Mouse (Mus musculus) kidney, postnatal 14 days (tissue): ENCODE measurements around the gene Pdpk1.
"Not testable (repeated sequence)": the region's sequence is repeated elsewhere in the genome, so short reads cannot be mapped to it uniquely, and the experiment has no call there.

Experiments used
- DNase-seq: peaks from one replicate; pipeline ENCODE4 v3.0.0; 2022; ENCODE audit warnings: mixed read lengths

Gene Pdpk1

DNA sequence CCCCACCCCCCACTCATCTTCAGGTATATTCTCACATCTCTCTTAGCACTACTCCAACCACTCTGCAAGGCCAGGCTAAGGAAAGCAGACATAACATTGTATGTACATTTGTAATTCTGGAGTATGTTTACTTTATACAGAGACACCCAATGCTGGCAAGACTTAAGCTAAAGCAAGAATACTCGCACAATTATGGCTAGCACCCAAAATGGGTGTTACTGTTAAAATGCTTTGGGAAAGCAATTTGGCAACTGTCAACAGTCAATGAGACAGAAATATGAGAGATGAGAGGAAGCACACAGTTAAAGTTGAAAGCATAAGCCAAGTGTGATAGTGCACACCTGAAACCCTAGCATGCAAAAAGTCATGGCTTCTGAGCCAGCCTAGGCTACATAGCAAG, 39.5 kb downstream of the Pdpk1 start:
- DNase-seq = no peak

DNA sequence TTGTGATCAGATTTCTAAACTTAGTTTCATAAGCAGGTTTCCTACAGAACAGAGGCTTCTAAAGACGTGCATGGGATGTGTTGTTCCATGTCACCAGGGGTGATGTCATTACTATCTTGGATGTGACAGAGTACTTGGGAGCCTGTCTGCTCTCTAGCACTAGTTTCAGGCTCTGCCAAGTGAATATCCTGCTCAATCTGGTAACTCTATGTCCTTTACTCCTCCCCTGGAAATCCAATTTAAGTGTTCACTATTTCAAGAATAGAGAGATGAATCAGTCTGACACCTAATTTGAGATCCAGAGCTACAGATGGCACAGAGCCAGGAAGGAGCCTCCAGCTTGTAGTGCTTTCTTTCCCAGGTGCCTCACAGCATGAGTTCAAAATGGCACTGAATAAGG, 41.8 kb downstream of the Pdpk1 start:
- no peak for DNase-seq

DNA sequence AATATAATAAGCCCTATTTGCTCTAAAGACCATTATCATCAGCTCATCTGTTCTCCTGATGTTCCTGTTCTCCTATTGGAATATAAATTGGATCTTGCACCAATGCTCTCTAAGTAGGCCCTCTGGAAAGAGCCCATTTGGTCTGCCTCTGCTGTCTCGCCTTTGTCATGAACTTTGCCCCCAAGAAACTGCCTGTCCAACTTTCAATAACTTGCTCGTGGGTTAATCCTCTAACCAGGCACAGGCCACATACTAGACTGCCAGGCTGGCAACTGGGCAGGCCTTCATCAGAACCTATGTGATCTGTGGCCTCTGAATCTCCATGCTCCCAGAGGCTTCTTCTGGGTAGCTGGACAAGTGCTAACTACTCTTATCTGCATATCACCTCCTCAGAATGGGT, 45.6 kb downstream of the Pdpk1 start:
- DNase-seq = peak; percentile 33

DNA sequence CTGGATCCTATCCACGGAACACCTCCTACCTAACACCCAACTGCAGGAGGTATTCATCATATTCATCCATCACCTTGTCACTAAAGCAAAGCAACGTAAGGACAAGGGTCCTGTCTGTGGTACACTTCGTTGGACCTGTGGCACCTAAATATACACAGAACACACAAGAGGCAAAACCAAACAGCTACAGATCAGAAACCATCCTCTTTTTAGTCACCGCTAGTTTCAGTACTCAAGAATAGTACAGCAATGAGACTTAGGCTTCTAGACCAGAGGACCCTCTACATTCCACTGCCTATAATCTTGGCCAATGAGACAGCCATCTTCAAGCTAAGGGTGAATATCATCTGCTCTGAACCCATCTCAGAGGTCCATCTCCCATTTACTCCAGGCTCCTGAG, 52.4 kb downstream of the Pdpk1 start:
- no peak for DNase-seq

DNA sequence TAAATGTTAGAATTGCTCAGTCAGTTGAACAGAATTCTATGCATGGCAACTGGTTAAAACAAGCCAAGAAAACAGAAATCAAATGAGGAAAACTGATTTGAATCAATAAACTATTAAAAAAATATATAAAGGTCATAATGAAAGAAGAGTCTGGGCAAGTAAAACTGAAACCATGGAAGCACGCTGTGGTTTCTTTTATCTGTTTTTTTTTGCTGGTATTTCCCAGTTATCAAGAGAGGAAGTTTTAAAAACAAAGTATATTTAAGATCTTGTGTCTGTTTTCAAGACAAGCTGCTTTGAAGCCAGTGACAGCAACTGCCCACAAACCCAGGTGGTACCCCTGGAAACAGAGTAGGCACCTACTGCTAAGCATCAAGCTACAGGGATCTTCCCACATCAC, 60.1 kb downstream of the Pdpk1 start:
- no peak for DNase-seq

DNA sequence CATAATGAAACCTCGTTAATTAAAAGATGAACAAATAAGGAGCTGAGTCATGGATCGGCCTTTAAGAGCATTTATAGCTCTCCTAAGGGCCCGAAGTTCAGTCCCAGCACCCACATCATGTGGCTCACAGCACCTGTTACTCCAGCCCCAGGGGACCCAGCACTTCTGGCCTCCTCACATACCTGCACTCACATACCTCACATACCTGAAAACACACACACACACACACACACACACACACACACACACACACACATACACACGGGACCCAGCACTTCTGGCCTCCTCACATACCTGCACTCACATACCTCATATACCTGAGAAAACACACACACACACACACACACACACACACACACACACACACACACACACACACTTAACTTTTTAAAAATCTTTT, 64.3 kb downstream of the Pdpk1 start:
- DNase-seq = not testable (repeated sequence)

DNA sequence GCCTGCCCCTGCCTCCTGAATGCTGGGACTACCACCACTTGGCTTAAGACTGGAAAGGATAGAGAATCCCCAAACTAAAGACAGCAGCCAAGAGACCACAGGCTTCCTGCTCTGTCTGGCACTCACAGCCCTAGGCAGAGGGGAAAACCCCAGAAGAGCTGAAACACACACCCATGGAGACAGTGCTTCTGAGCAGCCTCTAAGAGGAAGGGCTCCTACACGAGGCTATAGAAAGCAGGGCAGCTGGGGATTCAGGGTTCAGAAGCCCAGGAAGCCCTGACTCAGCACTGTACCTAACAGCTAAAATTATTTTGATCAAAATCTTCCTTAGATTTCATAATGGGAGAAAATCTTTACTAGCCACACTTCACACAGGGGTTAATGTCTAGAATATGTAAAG, 66.1 kb downstream of the Pdpk1 start:
- DNase-seq = no peak

DNA sequence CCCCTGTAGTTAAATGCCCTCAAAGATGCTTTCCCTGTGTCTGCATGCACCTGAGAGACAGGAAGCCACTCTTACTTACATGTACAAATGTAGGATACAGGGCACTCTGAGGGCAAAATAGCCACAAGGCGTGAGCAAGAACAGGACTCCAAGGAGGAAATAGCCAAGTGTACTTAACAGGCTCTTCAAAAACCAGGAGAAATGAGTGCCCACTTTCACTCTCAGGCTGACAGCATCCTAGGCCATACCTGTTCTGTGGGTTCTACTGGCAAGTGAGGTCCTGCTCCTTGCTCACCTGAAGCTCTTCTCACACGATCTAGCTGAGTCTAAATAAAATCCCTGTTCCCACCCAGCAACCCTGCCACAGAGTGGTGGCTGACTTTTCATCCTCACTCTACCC, 73.6 kb downstream of the Pdpk1 start:
- DNase-seq = no peak

DNA sequence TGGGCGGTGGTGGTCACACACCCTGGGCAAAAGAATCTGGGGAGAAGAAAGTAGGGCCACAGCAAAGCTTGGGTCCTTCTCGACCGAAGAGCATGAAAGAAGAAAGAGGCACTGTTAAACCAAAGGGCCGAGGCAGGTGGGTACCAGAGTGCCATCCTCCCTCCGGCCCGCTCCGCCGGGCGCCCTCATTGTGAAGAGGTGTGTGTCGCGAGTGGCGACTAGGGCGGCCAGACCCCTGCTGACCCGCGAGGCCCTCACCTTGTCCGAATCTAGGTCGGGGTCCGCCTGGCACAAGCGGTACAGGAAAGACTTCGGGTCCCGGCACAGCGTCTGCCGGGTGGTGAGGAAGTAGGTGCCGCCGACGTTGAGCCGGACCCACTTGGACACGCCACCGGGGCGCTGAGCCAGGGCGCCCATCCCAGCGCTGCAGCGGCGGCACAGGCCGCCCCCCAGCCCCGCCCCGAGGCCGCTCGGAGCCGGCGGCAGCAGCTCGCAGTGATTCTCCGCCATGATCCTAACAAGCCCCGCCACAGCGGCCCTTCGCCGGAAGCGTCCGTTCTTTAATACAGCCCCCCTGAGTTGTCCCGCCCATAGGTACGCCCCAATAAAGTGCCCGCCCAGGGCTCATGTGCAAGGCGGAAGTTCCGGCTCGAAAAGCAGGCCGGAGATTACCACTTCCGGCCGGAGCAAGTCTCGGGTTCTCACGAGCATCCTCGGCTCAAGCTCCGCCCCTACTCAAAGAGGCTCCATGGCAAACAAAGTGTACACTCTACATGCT, 77.6 kb downstream of the Pdpk1 start, which contains the start of gene Kctd5:
Kctd5 (minus strand) TSS at position 567 of the 778 bp plus-strand sequence.
- DNase-seq = peak; percentile 96

DNA sequence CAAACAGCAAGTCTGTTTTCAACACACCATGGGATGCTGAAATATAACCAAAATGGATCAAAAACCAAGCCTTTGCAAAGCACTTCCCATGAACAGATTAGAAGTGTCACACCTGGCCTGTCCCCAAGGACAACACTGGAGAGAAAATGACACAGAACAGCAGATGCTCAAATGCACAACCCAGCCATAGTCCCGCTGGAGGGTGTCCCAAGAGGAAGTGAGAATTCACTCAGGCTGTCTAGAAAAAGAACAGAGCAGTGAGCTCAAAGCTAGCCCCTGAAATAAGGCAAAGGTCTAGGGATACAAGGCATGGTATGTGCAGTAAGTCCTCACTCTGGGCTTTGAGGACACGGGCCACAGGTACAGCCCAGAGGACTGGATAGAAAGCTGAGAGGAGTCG, 81.2 kb downstream of the Pdpk1 start:
- no peak for DNase-seq

DNA sequence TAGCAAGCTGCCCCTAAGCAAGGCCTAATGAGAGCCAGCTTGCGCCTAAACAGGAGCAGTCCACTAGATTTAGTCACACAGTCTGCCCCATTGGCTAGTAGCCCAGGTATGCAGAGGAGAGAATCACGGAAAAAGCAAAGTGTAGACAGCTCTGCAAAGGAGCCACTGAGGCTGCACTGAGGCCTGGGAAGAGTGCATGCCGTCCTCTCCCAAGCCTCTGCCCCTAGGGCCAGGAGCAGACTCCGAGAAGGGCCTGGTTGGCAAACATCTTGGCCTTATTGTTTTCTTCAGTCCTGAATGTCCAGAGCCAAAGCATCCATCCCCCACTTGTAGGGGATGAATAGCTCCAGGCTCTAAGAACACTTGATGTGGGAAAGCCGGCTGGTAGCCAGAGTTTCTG, 82.5 kb downstream of the Pdpk1 start:
- no peak for DNase-seq

DNA sequence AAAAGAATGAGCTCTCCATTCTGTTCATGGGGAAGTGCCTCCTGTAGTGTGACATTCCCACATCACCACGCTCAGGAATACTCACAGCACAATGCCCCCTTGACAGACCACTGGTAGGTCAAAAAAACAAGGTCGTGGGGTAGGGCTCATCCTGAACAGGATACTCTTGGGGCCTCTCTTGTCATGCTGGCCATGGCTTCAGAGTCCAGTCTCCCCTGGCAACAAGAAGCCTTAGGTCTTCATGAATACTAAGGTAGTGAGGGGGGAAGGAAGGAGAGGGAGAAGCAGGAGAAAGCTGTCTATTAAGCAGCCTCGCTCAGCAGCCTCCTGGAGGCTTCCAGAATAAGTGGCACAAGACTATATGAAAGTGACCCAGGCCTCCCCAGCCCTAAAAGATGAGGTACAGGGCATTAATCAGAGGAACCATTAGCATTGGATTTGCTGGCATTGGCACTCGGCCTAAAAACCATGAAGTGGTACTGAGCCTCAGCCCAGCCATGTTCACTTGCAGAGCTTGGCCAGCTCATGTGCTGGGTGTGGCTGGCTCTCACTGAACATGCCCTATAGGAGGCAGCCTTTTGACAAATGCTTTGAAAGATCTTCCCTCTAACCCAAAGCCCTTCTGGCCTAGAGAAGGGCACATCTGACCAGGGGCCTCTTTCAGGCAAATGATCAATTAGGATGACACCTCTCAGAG, 88.1 kb downstream of the Pdpk1 start:
- no peak for DNase-seq

DNA sequence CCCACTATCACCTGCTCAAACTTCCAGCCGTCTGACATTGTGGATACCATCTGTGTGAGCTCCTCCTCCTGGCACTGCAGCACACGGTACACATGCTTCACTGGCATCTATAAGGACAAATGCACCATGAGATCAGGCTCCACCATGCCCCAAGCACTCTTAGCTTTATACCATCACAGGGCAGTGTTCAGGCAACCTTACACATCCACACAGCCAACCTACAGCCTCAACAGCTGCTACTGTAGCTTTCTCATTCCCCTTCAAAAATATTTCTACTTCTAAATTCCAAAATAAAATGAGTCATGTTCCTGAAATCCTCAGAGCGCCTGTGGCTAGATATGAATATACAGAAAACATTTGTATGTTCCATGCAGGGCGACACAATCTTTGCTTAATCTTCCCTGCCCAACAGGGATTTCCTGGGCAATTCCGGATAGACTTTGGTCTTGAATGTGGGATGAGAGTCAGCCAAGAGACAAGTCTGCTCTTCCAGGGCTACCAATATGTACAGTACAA, 92.9 kb downstream of the Pdpk1 start:
- DNase-seq = no peak

DNA sequence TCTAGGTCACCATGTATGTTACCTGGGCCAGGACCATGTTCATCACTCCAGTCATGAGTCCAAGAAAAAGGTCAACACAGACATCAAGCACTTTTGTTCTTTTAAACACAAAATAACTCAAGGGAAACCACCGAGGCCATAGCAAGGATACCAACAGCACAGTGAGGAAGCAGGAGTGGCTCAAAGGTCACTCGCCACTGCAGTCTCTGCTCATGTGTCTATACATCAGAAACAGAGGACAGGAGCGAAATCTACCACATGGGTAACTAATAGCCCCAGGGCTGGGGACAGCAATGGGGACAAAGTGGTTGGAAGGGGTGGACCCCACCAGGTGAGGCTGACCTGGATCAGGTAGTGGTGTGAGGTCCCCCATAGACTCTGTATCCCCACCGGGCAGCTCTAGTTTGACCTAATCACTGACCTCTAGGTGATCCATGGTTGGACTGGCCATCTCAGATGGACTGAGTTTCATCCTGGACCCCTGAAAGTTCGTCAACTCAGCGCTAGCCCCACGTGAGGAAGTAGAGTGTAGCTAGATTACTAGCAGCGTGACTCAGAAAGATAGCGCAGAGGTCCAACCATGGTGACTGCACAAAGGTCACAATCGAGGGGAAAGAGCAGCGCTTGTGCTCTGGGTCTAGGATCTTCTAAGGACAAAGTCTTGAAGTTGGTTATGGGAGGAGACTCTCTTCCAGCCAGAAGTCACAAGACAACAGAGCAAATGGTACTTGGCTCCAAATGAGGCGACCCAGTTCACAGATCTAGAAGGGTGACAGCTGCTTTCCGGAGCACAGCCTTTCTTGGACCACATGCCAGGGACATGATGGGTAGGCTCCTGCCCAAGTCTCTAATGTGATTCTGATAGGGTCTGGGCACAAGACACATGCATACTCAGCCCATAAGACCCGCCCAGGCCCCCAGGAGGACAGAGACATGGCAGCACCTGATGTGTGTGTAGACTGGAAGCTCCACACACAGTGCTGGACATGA, 93.8 kb downstream of the Pdpk1 start:
- DNase-seq = no peak

DNA sequence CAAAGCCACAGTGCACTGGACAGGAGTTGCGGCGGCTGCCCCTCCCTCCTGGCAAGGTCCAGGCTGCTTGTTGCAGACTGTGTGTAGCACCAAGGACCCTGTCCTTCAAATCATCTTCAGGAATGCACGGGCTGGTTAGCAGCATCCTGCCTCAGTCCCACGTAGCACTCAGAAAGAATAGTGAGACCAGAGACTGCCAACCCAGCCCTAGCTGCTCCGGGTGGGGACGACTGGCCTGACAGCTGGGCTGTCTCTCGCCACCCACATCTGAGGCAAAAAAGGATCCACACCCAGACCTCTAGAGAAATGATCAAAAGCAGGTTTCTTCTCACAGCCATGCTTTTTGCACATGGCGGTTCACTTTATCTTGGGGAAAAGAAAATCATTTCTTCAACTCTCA, 101.7 kb downstream of the Pdpk1 start:
- no peak for DNase-seq

DNA sequence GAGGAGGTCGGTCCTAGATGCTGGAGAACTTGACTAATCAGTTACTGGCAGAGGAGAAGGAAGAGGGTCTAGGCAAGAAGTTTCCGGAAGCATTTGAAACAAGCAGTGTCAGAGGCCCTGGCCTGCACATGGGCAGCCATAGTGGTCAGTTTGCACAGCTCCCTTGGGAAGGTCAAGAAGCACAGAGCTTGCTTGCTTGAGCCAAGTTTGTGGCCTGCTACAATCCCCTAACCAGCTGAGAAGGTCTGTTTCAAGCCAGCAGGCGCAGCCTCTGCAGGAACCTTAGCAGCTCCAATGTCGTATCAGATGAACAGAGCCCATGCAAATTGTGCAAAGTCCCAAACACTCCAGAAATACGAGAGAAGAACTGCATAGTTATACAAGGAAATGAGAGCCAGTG, 102.7 kb downstream of the Pdpk1 start:
- DNase-seq = peak; percentile 41

DNA sequence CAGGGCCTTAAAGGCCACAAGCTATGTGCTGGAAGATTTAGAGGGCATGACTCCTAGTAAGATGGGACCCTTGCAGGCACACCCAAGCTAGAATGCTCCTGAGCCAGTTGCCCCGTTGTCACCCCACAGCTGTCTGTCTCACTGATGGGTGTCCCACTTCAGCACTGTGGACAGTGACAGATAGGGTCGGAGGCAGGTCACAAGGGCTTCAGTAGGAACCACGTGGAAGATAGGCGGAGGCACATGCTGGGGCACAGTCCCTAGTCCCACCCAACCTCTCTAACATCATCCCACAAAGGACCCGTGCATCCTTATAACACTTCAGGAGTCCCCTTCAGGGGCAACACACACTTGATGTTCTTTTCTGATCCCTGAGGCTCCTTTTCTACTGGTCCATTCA, 104.7 kb downstream of the Pdpk1 start:
- DNase-seq = no peak

DNA sequence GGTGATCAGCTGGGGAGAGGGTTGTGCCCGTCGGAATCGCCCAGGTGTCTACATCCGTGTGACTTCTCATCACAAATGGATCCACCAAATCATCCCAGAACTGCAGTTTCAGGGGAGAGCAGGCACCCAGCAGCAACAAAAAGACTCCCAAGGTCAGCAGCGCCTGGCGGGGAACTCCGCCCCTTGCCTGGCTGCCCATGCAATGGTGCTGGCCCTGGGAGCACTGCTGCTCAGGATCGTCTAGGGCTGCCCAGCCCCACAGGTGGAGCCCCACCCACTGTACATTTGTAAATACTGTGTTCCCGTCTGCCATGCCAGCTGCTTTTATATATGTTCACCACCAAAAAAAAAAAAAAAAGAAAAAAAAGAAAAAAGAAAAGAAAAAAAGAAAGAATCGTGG, 105.1 kb downstream of the Pdpk1 start:
- DNase-seq = no peak

DNA sequence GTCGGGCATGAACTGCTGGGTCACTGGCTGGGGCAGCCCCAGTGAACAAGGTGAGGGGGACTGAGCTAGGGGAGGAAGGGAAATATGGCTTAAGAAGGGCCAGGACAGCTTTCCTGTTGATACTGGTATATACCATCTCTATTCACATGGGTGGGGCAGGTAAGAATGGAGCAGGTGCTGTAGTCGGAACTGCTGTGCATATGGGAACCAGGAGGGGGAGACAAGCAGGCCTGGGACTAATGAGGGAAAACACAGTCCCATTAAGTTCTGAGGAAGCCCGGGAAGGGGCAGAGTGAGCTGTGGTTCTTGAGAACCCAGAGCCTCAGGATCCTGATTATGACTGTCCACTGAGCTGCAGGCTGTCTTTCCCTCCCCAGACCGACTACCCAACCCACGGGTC, 106.2 kb downstream of the Pdpk1 start:
- no peak for DNase-seq

DNA sequence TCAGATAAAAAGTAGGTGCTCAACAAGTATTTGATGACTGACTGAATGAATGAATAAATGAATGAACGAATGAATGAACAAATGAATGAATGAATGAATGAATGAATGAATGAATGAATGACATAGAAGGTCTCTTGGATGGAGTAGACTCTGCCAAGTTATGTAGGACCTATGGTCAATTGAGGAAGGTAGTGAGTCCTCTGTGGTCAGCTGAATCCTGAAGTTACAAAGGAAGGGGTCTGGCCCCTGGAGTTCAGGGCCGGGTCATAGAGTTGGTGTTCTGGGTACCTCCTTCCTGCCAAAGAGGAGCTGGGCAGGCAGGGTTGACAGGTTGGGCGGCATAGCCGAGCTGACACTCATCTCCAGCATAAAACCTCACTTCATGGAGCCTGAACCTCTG, 112.9 kb downstream of the Pdpk1 start, which contains the start of gene Prss27:
Prss27 (plus strand) TSS at position 301 of the 400 bp plus-strand sequence.
- no peak for DNase-seq

DNA sequence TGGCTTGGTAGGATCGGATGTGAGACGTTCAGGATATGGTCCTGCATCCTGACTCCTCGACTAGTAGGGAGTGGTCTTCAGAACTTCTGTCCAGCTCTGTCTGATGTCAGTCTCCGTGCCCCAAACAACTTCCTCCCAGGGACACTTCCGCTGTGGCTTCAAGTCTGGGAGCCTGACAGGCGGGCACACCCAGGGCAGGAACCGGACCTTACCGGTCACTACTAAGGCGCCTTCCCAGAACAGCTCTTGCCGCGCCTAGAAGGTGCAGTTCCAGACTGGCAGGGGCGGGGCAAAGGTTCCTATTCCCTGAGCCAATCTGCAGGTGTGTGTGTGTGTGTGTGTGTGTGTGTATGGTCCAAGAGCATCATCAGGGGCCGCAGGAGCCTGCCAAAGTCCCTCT, 113.4 kb downstream of the Pdpk1 start:
- DNase-seq = no peak

DNA sequence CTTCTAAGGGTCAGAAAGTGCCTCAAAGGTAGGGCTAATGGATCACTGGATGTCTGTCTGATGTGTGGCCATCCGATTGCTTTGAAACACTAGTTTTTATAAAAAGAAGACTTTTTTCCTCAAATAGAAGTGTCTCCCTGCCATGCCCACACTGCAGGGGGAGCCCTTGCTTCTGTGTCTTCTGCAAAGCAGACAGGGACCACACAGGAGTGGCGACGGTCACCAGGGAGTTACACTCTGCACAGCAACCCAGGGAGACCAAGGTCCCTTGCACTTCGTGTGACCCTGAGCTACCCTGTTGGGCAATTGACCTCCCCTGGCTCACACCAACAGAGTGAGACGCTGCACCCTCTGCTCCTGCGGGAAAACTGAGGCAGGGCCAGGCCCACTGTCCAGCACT, 113.8 kb downstream of the Pdpk1 start:
- DNase-seq = no peak

DNA sequence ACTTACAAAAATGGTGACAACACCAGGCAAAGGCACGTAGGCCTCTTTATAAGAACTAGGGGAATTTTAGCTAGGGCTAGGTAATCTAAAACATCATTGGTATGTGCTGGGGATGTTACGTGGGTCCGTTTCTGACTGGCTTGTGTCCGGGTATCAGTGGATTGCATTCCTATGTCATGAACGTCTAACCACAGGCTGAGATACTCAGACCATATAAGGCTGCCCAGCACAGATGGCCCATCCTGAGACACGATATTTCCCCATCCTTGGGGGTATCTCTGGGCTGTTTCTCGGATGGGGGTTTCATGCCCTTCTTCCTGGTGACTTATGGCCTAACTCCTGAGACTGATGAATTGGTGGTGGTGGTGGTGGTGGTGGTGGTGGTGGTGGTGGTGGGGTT, 115.6 kb downstream of the Pdpk1 start:
- no peak for DNase-seq
